Mouse (Mus musculus) left cerebral cortex, adult 2 months (tissue): ENCODE data around the gene Mkrn2. TPM values are rescaled to one million over a fixed set of nuclear protein-coding genes. Genes with fewer than 3 reads are reported as not detected.

Experiments
- DNase-seq, 2 experiments: peaks; one replicate each; pipeline ENCODE4 v3.0.0; 2021 to 2022; ENCODE audit warnings: low spot score in 2 of 2, mixed read lengths in 1 of 2; ENCODE audit errors: extremely low spot score in 1 of 2
- H3K27ac ChIP-seq: fragments of 200-600 bp; 2 replicates; pipeline ENCODE4 v1.8.1; 2022
- H3K4me3 ChIP-seq: fragments of 200-600 bp; 2 replicates; pipeline ENCODE4 v1.8.1; 2022
- CTCF ChIP-seq: fragments of 200-600 bp; IDR thresholded peaks from 2 replicates; pipeline ENCODE4 v1.8.1; 2022; ENCODE audit warnings: antibody characterized with exemption, mild to moderate bottlenecking, moderate library complexity
- intact Hi-C: fragments of 180-260 bp; cut with DNase I; formaldehyde crosslinking; loops from one replicate; pipeline ENCODE4 v1.15.1; 2025
- total RNA-seq, 2 experiments: library from RNA; stranded (reverse); gene quantifications; 2 replicates each; pipeline ENCODE4 v1.2.3; 2021

Mkrn2 gene
- total RNA-seq, 2 experiments from 2014 or later, result 28.5 to 38.3 TPM

- Histone ChIP-seq H3K27ac (no peak overlapping the region), H3K4me3 (no peak overlapping the region)
- DNase-seq, result no peak
- intact Hi-C loops, result no loop called here
- no peak for TF ChIP-seq CTCF
Measured at GRCm38 (mm10) chr6:115583430-115584125, 18.1 kb upstream of the Mkrn2 start.

- no peak overlapping the region for H3K4me3 ChIP-seq
- no peak for DNase-seq
- H3K27ac ChIP-seq, result no peak overlapping the region
- intact Hi-C loops, result no loop called here
- no peak for TF ChIP-seq CTCF
Measured at GRCm38 (mm10) chr6:115584176-115584575, 17.5 kb upstream of the Mkrn2 start.

GRCm38 (mm10) chr6:115586321-115586720, 15.4 kb upstream of the Mkrn2 start:
- intact Hi-C loops, result no loop called here
- DNase-seq, result no peak
- TF ChIP-seq CTCF, result no peak
- Histone ChIP-seq H3K27ac (no peak overlapping the region), H3K4me3 (no peak overlapping the region)

GRCm38 (mm10) chr6:115591692-115592359, 9.9 kb upstream of the Mkrn2 start:
- no peak for TF ChIP-seq CTCF
- intact Hi-C loops, result no loop called here
- no peak for DNase-seq
- Histone ChIP-seq H3K4me3 (no peak overlapping the region), H3K27ac (no peak overlapping the region)

GRCm38 (mm10) chr6:115592458-115592857, 9.2 kb upstream of the Mkrn2 start, which contains the start of gene Mkrn2os:
Gene Mkrn2os (minus strand): TSS chr6:115592576.
- no peak within 1 kb of the TSS for H3K4me3 ChIP-seq
- DNase-seq, result no peak
- no peak within 1 kb of the TSS for H3K27ac ChIP-seq
- no peak for TF ChIP-seq CTCF
- intact Hi-C loops, result no loop called here

DNA sequence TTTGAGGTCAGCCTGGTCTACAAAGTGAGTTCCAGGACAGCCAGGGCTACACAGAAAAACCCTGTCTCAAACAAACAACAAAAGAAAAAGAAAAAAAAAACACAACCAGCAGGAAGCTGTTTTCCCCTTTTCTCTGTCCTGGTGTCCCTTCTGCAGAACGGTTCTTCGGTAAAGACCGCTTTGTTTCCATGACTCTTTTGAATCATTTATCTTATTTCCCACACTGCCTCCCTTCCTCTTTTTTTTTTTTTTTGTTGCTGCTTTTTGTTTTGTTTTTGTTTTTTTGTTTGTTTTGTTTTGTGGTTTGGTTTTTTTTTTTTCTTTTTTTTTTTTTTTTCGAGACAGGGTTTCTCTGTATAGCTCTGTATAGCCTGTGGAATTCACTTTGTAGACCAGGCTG, 8.4 kb upstream of the Mkrn2 start:
- TF ChIP-seq CTCF, result no peak
- no peak for DNase-seq
- intact Hi-C loops, result no loop called here
- no peak overlapping the region for H3K4me3 ChIP-seq
- H3K27ac ChIP-seq, result no peak overlapping the region

GRCm38 (mm10) chr6:115594463-115594862, 7.2 kb upstream of the Mkrn2 start:
- intact Hi-C loops, result no loop called here

GRCm38 (mm10) chr6:115595667-115596066, 6.0 kb upstream of the Mkrn2 start:
- intact Hi-C loops, result no loop called here
- H3K27ac ChIP-seq, result no peak overlapping the region
- no peak overlapping the region for H3K4me3 ChIP-seq
- no peak for TF ChIP-seq CTCF
- no peak for DNase-seq

More at GRCm38 (mm10) chr6:115594463-115594862, 7.2 kb upstream of the Mkrn2 start:
- TF ChIP-seq CTCF, result no peak
- H3K27ac ChIP-seq, result no peak overlapping the region
- no peak for DNase-seq
- H3K4me3 ChIP-seq, result no peak overlapping the region

DNA sequence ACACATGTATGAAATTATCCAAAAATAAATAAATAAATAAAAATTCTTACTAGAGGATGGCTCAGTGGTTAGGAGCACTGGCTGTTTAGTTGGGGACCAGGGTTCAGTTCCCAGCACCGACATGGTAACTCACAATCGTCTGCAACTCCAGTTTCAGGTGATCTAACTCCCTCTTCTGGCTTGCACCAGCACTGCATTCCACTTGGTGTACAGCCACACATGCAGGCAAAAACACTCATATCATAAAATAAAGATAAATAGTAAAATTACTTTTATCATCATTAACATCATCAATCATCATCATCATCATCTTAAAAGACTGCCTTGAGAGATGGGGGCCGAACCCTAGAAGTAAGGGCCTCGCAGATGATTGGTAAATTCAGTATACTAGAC, 384 bp upstream of the Mkrn2 start:
- TF ChIP-seq CTCF, result no peak; the same call in none of the 2 replicates
- peak overlapping the region; percentile 86 for H3K4me3 ChIP-seq
- intact Hi-C loops, result loop anchor here (1.0 kb wide), 2 partner anchors 75 to 207 kb away; partner anchors contain the start of genes Raf1 and Rpl32
- no peak overlapping the region for H3K27ac ChIP-seq
- no peak for DNase-seq

GRCm38 (mm10) chr6:115606461-115606860, 4.8 kb downstream of the Mkrn2 start:
- no peak for TF ChIP-seq CTCF
- Histone ChIP-seq H3K4me3 (no peak overlapping the region), H3K27ac (peak overlapping the region; percentile 28)
- intact Hi-C loops, result no loop called here
- no peak for DNase-seq

GRCm38 (mm10) chr6:115607429-115607828, 5.7 kb downstream of the Mkrn2 start:
- Histone ChIP-seq H3K27ac (peak overlapping the region; percentile 70), H3K4me3 (no peak overlapping the region)
- DNase-seq, result peak in 1 of 2 experiments; percentile 45
- no peak for TF ChIP-seq CTCF
- intact Hi-C loops, result no loop called here

DNA sequence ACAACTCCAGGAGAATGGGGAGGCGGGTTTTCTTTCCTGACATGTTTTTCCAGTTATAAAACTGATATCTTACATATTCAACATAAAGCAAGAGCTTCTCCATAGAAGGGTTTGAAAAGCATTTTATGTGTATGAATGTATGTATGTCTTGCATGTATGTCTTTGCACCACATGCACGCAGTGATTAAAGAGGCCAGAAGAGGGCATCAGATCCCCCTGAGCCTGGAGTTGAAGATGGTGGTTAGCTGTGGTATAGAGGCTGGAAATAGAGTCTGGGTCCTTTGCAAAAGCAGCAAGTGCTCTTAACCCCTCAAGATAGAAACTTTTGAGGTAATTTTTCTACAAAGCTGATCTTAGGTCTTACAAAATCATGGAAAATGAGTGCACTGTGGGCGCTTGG, 7.4 kb downstream of the Mkrn2 start:
- intact Hi-C loops, result no loop called here
- Histone ChIP-seq H3K4me3 (no peak overlapping the region), H3K27ac (no peak overlapping the region)
- peak; percentile 49 for TF ChIP-seq CTCF
- no peak for DNase-seq
